25 mouse cellular contexts compared by ENCODE assay signal in genomic region chr4:53950496-53950895, GRCm38 (mm10).
DNase-seq lines count a peak whose midpoint lies in the region; ATAC-seq and TF ChIP-seq lines count a peak whose summit lies in the region.
"Had no signal": no experiment of that assay in that cellular context is flagged by ENCODE, and none has a peak within 500 bp of the region (broad histone marks: within the 10 kb centered on the region; RNA-seq: fewer than 3 reads in every experiment).

No protein-coding gene starts in this region.

- no peaks in the 10 kb centered on the region for H3K27me3 ChIP-seq in forebrain, embryonic 13.5 days
- no peaks in the 10 kb centered on the region for H3K27me3 ChIP-seq in forebrain, embryonic 15.5 days
- no peaks in the 10 kb centered on the region for H3K27me3 ChIP-seq in midbrain, embryonic 12.5 days
- no peaks in the 10 kb centered on the region for H3K27me3 ChIP-seq in midbrain, embryonic 13.5 days
- no peaks in the 10 kb centered on the region for H3K27me3 ChIP-seq in hindbrain, postnatal 0 days (ENCODE audit: insufficient read depth, low read length)
- H3K27me3 ChIP-seq in intestine, embryonic 16.5 days (replicated peaks; ENCODE audit: control insufficient read depth, insufficient read depth, low read length) = no peaks in the 10 kb centered on the region
- H3K27me3 ChIP-seq: heart, embryonic 13.5 days; limb, embryonic 12.5 days had no signal

- H3K36me3 ChIP-seq in forebrain, embryonic 13.5 days (ENCODE audit: poor library complexity, severe bottlenecking) = no peaks in the 10 kb centered on the region
- no peaks in the 10 kb centered on the region for H3K36me3 ChIP-seq in forebrain, embryonic 15.5 days
- H3K36me3 ChIP-seq in midbrain, embryonic 12.5 days = no peaks in the 10 kb centered on the region
- H3K36me3 ChIP-seq in midbrain, embryonic 13.5 days = no peaks in the 10 kb centered on the region
- no peaks in the 10 kb centered on the region for H3K36me3 ChIP-seq in hindbrain, postnatal 0 days (ENCODE audit: insufficient read depth, low read length)
- no peaks in the 10 kb centered on the region for H3K36me3 ChIP-seq in intestine, embryonic 16.5 days (ENCODE audit: control insufficient read depth, insufficient read depth, low read length)
- H3K36me3 ChIP-seq: heart, embryonic 13.5 days; limb, embryonic 12.5 days had no signal

- 44% methylated on average over 6 of the region's 6 CpGs for WGBS in forebrain, embryonic 13.5 days
- 31% methylated on average over 6 of the region's 6 CpGs for WGBS in forebrain, embryonic 15.5 days
- WGBS in midbrain, embryonic 12.5 days = 44% methylated on average over 6 of the region's 6 CpGs
- WGBS in midbrain, embryonic 13.5 days = 48% methylated on average over 6 of the region's 6 CpGs
- WGBS in hindbrain, postnatal 0 days = 34% methylated on average over 6 of the region's 6 CpGs
- 64% methylated on average over 6 of the region's 6 CpGs for WGBS in intestine, embryonic 16.5 days

- H3K4me3 ChIP-seq in forebrain, embryonic 13.5 days = no peak overlapping the region
- no peak overlapping the region for H3K4me3 ChIP-seq in forebrain, embryonic 15.5 days
- H3K4me3 ChIP-seq in midbrain, embryonic 12.5 days = no peak overlapping the region
- H3K4me3 ChIP-seq in midbrain, embryonic 13.5 days (replicated peaks) = no peak overlapping the region
- no peak overlapping the region for H3K4me3 ChIP-seq in hindbrain, postnatal 0 days (ENCODE audit: low read length)
- H3K4me3 ChIP-seq in intestine, embryonic 16.5 days (ENCODE audit: low read length) = no peak overlapping the region
- H3K4me3 ChIP-seq: heart, embryonic 13.5 days; layer of hippocampus, adult 2 months; limb, embryonic 12.5 days had no signal

- H3K4me2 ChIP-seq in forebrain, embryonic 13.5 days = no peak overlapping the region
- H3K4me2 ChIP-seq in forebrain, embryonic 15.5 days (replicated peaks) = no peak overlapping the region
- H3K4me2 ChIP-seq in midbrain, embryonic 12.5 days (replicated peaks) = no peak overlapping the region
- no peak overlapping the region for H3K4me2 ChIP-seq in midbrain, embryonic 13.5 days (replicated peaks)
- 0 out of 2 replicates have a peak overlapping the region, but pooled peaks have one; percentile 27 for H3K4me2 ChIP-seq in hindbrain, postnatal 0 days (ENCODE audit: low read depth, low read length)
- no peak overlapping the region for H3K4me2 ChIP-seq in intestine, embryonic 16.5 days (ENCODE audit: low read depth, low read length)
- H3K4me2 ChIP-seq: heart, embryonic 13.5 days; limb, embryonic 12.5 days; liver, embryonic 11.5 days had no signal

- H3K9me3 ChIP-seq in forebrain, embryonic 13.5 days (replicated peaks) = no peaks in the 10 kb centered on the region
- H3K9me3 ChIP-seq in forebrain, embryonic 15.5 days = no peaks in the 10 kb centered on the region
- H3K9me3 ChIP-seq in midbrain, embryonic 12.5 days = no peaks in the 10 kb centered on the region
- H3K9me3 ChIP-seq in midbrain, embryonic 13.5 days = no peaks in the 10 kb centered on the region
- no peaks in the 10 kb centered on the region for H3K9me3 ChIP-seq in hindbrain, postnatal 0 days (ENCODE audit: low read length)
- H3K9me3 ChIP-seq in intestine, embryonic 16.5 days (ENCODE audit: control insufficient read depth, low read length) = no peaks in the 10 kb centered on the region
- H3K9me3 ChIP-seq: heart, embryonic 13.5 days; limb, embryonic 12.5 days had no signal

- no peak for TF ChIP-seq CTCF in hindbrain, postnatal 0 days (IDR thresholded peaks at IDR 0.05; ENCODE audit: low read depth)

- no peak for DNase-seq in hindbrain, postnatal 0 days (ENCODE audit: low spot score)
- no peak for DNase-seq in adrenal gland, postnatal 14 days
- DNase-seq: adrenal gland, postnatal 36 days; cerebellum, adult 11 months; cerebellum, adult 9-11 months; gastrocnemius, postnatal 25 days; heart, adult 18-20 months; heart, postnatal 14 days; kidney, adult 8-10 months; kidney, postnatal 25 days; liver, postnatal 0 days; thymus, adult 2 months; thymus, postnatal 4 days had no signal

- H3K4me1 ChIP-seq in forebrain, embryonic 13.5 days = peaks cover 20% of the 10 kb centered on the region
- H3K4me1 ChIP-seq in forebrain, embryonic 15.5 days = peaks cover 18% of the 10 kb centered on the region
- peaks cover 22% of the 10 kb centered on the region for H3K4me1 ChIP-seq in midbrain, embryonic 12.5 days
- peaks cover 17% of the 10 kb centered on the region for H3K4me1 ChIP-seq in midbrain, embryonic 13.5 days (replicated peaks)
- H3K4me1 ChIP-seq in hindbrain, postnatal 0 days (ENCODE audit: insufficient read depth, low read length) = peaks cover 12% of the 10 kb centered on the region; the same call in 1 of the 2 replicates
- H3K4me1 ChIP-seq in intestine, embryonic 16.5 days (ENCODE audit: control insufficient read depth, insufficient read depth, low read length) = no peaks in the 10 kb centered on the region

- H3K9ac ChIP-seq in forebrain, embryonic 13.5 days = no peak overlapping the region
- no peak overlapping the region for H3K9ac ChIP-seq in forebrain, embryonic 15.5 days (replicated peaks)
- H3K9ac ChIP-seq in midbrain, embryonic 12.5 days (replicated peaks) = no peak overlapping the region
- H3K9ac ChIP-seq in midbrain, embryonic 13.5 days (replicated peaks) = no peak overlapping the region; the same call in 1 of the 2 replicates
- no peak overlapping the region for H3K9ac ChIP-seq in hindbrain, postnatal 0 days (replicated peaks; ENCODE audit: low read length)
- H3K9ac ChIP-seq in intestine, embryonic 16.5 days (ENCODE audit: low read depth, low read length) = no peak overlapping the region
- H3K9ac ChIP-seq: heart, embryonic 13.5 days; limb, embryonic 12.5 days; liver, postnatal 0 days had no signal

- H3K27ac ChIP-seq in forebrain, embryonic 13.5 days = peak overlapping the region; percentile 31; the same call in 1 of the 2 replicates
- H3K27ac ChIP-seq in forebrain, embryonic 15.5 days (replicated peaks) = no peak overlapping the region
- no peak overlapping the region for H3K27ac ChIP-seq in midbrain, embryonic 12.5 days (replicated peaks)
- no peak overlapping the region; the same call in none of the 2 replicates for H3K27ac ChIP-seq in midbrain, embryonic 13.5 days
- no peak overlapping the region for H3K27ac ChIP-seq in hindbrain, postnatal 0 days
- no peak overlapping the region for H3K27ac ChIP-seq in intestine, embryonic 16.5 days (ENCODE audit: low read length)
- H3K27ac ChIP-seq: heart, embryonic 13.5 days; layer of hippocampus, adult 2 months; limb, embryonic 12.5 days; macrophage; stomach, postnatal 0 days had no signal

- 0 out of 2 replicates have a peak, but pooled peaks have one; percentile 21 for ATAC-seq in forebrain, embryonic 13.5 days
- ATAC-seq in forebrain, embryonic 15.5 days (replicated peaks) = no peak
- peak; percentile 23; the same call in 1 of the 2 replicates for ATAC-seq in midbrain, embryonic 12.5 days (ENCODE audit: low FRiP score, low read depth)
- ATAC-seq in midbrain, embryonic 13.5 days = no peak
- peak; percentile 38; the same call in 1 of the 2 replicates for ATAC-seq in hindbrain, postnatal 0 days
- ATAC-seq in intestine, embryonic 16.5 days = no peak
- ATAC-seq: liver, postnatal 0 days; lung, postnatal 0 days had no signal

Comparison
In these comparisons a context has a peak if more than half of its experiments do, and no peak if none do; other contexts are left out.
1. ATAC-seq: peak in forebrain, embryonic 13.5 days (single experiment), midbrain, embryonic 12.5 days (single experiment) and hindbrain, postnatal 0 days (single experiment); none in forebrain, embryonic 15.5 days (single experiment), midbrain, embryonic 13.5 days (single experiment) and intestine, embryonic 16.5 days (single experiment).